Mouse (Mus musculus) ES-Bruce4 (cell line): ENCODE results near the gene Acbd6.

Experiments used
- CTCF ChIP-seq: IDR thresholded peaks from one replicate; pipeline ENCODE4 v1.8.1; 2011; ENCODE audit warnings: low read depth, low read length
- EP300 ChIP-seq: IDR thresholded peaks from 2 replicates; pipeline ENCODE4 v1.6.1; 2011; ENCODE audit warnings: low read depth, low read length; ENCODE audit not compliant: insufficient read depth
- POLR2A ChIP-seq: IDR thresholded peaks from one replicate; pipeline ENCODE4 v1.8.1; 2011; ENCODE audit warnings: low read length; ENCODE audit not compliant: insufficient read depth

DNA sequence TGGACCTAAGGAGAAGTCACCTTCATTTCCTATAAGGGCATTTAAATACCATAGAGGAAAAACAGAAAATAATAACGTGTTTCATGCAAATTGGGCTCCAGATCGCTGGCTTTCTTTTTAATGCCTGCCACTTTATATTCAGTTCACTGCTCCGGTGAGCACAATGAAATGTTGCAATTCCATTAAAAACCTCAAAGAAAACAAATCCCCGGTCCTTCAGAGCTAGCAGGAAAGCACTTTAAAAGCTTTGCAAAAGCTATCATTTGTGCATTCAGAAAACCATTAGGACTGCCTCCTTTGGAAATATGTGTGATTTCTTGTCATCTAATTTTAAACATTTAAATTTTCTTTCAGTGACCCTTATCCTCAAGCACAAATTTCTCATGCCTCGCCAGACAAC lies 40.9 kb upstream of the Acbd6 start:
- TF ChIP-seq EP300 (no peak), CTCF (no peak), POLR2A (no peak)
